Mouse (Mus musculus) layer of hippocampus, postnatal 25 days (tissue): ENCODE measurements around the gene Naa40. TPM values are rescaled to one million over a fixed set of nuclear protein-coding genes. Genes with fewer than 3 reads are reported as not detected.
A peak's percentile ranks its signal among the peaks of the same experiment; 100 is the strongest.

Source experiments
- DNase-seq, 2 experiments: peaks; one replicate each; pipeline ENCODE4 v3.0.0; 2022; ENCODE audit warnings: mixed read lengths in 2 of 2, low spot score in 1 of 2; ENCODE audit errors: extremely low spot score in 1 of 2
- total RNA-seq, 2 experiments: library from RNA; stranded (reverse); gene quantifications; 2 replicates each; pipeline ENCODE4 v1.2.3; 2021

Naa40 gene
- 10 to 100 TPM; 24.6 to 34.6 TPM for total RNA-seq

- DNase-seq, result peak; percentile 84 to 90
These were observed at the start of gene Naa40 for GRCm38 (mm10) chr19:7240782-7241690. TSS of gene Naa40 (minus strand) at chr19:7241183.

GRCm38 (mm10) chr19:7289767-7290166, 48.8 kb upstream of the Naa40 start:
- no peak for DNase-seq

- DNase-seq, result no peak
These were observed 47.3 kb upstream of the Naa40 start for GRCm38 (mm10) chr19:7288288-7288687.

- DNase-seq, result no peak
These were observed 45.8 kb upstream of the Naa40 start for GRCm38 (mm10) chr19:7286563-7287315.

- no peak for DNase-seq
These were observed 39.8 kb upstream of the Naa40 start for GRCm38 (mm10) chr19:7280557-7281330.

GRCm38 (mm10) chr19:7279114-7279513, 38.1 kb upstream of the Naa40 start:
- DNase-seq, result no peak

- no peak for DNase-seq
These were observed 37.4 kb upstream of the Naa40 start for GRCm38 (mm10) chr19:7278200-7278906.

- no peak for DNase-seq
These were observed 35.8 kb upstream of the Naa40 start for GRCm38 (mm10) chr19:7276796-7277195.

GRCm38 (mm10) chr19:7276053-7276659, 35.2 kb upstream of the Naa40 start:
- no peak for DNase-seq

- DNase-seq, result no peak
These were observed 34.3 kb upstream of the Naa40 start for GRCm38 (mm10) chr19:7275131-7275789.

- DNase-seq, result no peak
These were observed 33.5 kb upstream of the Naa40 start for GRCm38 (mm10) chr19:7274326-7274990.

GRCm38 (mm10) chr19:7273486-7273885, 32.5 kb upstream of the Naa40 start:
- DNase-seq, result no peak

GRCm38 (mm10) chr19:7269290-7270044, 28.5 kb upstream of the Naa40 start:
- no peak for DNase-seq

GRCm38 (mm10) chr19:7268722-7269090, 27.7 kb upstream of the Naa40 start:
- peak; percentile 72 to 74 for DNase-seq

GRCm38 (mm10) chr19:7267781-7268721, 27.1 kb upstream of the Naa40 start:
- DNase-seq, result peak; percentile 61

GRCm38 (mm10) chr19:7267091-7267741, 26.2 kb upstream of the Naa40 start, which contains the start of gene Rcor2:
TSS of gene Rcor2 (plus strand) at chr19:7267325.
- peak in 1 of 2 experiments; percentile 47 for DNase-seq
